Mouse (Mus musculus) left cerebral cortex, adult 8-10 months (tissue): ENCODE data around the gene Mthfs. TPM values are rescaled to one million over a fixed set of nuclear protein-coding genes. Genes with fewer than 3 reads are reported as not detected.
"Not testable (repeated sequence)": the region's sequence is repeated elsewhere in the genome, so short reads cannot be mapped to it uniquely, and the experiment has no call there.

Experiments
- DNase-seq, 2 experiments: peaks; one replicate each; pipeline ENCODE4 v3.0.0; 2022; ENCODE audit warnings: low spot score in 2 of 2
- total RNA-seq, 4 experiments: library from RNA; stranded (reverse); gene quantifications; 2 replicates each; pipeline ENCODE4 v1.2.4; 2022

Gene Mthfs
- 10 to 100 TPM; 29.1 to 49.2 (median 42.0) TPM for total RNA-seq

DNA sequence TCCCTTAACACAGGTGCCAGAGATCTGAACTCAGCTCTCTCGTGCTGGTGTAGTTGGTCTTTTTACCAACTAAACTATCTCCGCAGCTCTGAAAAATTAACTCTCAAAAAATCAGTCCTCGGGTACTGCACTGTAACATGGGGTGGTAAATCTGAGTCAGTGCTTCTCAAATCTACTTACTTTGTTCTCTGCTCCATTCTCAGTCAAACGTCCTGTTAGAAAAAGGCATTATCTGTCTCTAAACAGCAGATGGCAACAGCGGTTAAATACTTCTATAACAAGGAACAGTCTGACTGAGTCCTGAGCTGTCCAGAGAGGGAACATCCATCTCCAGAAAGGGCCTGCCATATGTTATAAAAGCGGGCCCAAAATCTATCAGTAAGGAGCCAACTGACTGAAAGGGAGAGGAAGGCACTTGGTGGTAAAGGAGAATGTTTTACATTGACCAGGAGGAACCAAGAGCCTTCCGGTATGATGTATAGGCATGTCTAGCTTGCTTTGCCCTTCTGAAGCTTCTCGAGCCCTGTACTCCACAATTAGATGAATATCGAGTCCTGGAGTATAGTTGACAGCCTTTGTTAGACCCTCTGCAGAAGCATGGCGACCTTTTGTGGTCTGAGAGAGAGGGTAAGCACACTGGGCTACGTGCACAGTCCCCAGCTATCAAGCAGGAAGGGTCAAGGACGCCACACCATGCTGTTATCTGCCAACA lies at the start of gene Mthfs:
TSS of gene Mthfs (plus strand) at position 324 of the 712 bp plus-strand sequence.
- not testable (repeated sequence) for DNase-seq

DNA sequence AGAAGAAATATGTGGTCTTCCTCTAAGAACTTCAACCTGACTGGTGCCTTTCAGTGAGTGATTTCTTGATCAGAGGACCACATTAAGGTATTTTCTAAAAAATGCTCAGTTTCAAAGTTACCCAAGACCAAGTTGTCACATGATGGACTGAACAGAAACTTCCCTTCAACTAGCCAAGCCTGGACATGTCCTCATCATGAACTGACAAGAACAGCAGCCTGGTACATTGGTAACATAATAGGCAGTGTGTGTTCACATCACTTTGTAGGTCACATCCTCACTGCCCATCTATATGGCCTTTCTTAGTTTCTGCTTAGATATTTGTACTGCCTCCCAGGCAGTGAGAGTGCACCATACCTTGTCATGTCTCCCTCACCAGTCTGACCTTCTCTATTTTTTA lies 37.9 kb upstream of the Mthfs start:
- not testable (repeated sequence) for DNase-seq

DNA sequence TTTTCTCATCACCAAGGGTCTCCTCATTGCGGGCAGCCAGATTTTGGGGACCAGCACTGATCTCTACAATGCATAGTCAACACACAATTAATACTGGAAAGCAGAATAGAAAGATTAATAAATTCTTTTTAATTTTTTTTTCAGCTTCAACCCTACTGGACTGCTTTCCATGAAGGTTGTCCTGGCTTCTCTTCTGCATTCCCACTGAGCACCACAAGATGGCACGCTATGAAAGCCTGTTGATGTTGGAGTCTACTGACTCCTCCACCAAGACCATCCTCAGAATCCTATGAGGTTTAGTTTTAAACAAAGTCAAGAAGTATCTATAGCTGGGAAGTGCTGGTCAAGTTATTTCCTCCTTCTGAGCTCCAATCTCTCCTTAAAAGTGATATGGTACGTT lies 31.6 kb upstream of the Mthfs start:
- DNase-seq: peak; percentile 24 to 74

DNA sequence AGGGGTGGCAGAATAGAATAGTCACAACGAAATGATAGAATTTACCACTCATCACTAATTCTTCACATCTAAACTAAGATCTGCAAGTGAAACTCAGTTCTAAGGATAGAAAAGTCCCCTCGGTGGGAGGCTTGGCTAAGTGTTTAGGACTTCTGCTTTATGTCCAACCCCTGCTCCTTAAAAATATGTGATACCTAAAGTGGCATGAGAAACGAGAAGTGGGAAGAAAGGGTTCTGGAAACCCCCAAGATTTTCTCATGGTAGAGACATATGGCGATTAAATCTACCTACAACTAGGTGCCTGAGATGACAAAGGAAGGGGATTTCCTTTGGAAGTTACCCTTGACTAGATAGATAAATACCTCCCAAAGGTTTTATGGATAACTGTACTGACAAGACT lies 31.0 kb upstream of the Mthfs start:
- DNase-seq: not testable (repeated sequence)

DNA sequence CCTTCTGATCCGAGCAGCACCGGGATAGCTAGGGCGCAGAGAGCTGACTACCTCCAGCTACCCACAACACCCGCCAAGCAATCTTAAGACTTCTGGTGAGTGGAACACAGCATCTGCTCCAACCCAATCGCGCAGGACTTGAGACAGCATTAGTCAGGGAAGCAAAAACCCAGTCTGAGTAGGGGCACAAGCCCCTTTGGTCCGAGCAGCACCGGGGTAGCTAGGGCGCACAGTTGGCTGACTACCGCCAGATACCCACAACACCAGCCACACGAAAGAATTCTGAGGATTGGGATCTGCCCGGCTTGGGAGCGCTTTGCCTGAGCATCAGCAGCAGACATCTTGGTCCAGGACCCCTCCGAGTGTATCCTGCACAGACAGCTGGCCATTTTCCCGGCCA lies 23.5 kb upstream of the Mthfs start:
- DNase-seq: not testable (repeated sequence)

DNA sequence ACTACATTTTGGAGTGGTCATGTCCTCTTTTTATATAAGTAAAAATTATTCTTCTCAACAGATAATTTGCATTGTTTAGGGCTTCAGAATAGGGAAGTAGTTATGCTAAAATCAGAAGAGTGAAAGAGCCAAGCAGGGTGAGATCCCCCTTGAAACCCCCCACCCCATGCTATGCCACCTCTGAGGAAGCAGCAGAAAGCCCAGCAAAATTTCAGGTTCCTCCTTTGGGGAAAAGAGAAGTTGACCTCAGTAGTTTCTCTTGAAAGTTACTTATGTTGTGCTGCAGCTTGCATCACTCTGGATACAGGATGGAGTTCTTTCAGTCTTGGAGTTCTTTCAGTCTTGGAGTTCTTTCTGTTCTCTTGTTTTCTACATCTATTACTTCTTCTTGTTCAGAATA lies 15.0 kb upstream of the Mthfs start:
- not testable (repeated sequence) for DNase-seq

DNA sequence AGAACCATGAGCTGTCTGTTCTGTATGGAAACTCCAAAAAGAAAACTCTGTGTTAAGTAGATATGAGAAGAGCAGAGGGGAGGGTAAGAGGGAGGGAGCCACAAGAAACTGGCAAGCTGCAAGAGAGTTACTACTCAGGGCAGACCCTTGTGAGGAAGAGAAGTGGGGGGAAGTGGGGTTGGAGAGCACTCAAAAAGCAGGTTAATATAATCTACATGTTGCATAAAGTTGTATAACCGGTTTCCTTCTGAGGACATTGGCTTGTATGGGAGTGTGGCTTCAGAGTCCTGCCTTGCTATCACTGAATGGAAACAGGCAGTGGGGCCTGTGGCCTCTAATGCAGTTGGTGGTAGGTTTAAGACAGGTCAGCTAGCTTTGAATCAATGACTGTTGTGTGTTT lies 13.0 kb upstream of the Mthfs start:
- DNase-seq: not testable (repeated sequence)

DNA sequence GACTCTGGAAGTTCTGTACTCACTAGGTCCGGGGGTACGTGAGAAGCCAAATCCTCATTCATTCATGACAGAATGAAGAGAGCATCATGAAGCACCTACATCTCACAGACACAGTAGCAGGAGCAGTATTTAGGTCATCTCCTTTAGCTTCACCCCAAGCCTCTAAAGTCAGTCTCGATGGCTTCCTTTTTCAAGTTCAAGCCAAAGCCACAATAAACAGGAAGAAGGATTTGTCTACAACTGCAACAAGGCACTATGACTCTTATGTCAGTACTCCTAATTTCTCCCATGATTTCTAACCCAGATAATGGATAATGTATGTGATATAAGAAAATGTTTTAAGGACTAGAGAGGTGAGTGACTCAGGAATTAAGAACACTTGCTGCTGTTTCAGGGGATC lies 12.1 kb upstream of the Mthfs start:
- DNase-seq: not testable (repeated sequence)

DNA sequence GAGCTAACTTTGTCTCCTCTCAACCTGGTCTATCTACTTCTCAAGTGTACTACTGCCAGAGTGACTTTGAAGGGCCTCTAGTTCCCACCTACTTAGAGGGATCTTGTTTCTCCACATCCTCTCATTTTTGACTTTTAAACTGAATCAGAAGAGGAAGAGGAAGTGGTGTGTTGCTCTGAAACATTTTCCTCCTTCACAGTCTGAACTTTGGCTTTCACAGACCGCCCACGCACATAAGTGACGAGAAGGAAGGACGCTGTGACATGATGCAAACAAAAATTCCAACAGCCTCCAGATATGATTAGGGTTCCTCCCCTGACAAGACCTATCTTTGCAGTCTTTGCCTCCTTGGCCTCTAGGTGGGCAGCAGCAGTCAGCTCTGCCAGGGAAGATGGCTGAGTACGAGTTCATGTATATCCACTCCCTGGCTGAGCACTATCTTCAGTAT lies 11.5 kb upstream of the Mthfs start, which contains the start of the genes Bcl2a1b and Gm29094:
TSS of gene Bcl2a1b (plus strand) at position 241 of the 448 bp plus-strand sequence.
TSS of gene Gm29094 (plus strand) at position 411 of the 448 bp plus-strand sequence.
- not testable (repeated sequence) for DNase-seq

DNA sequence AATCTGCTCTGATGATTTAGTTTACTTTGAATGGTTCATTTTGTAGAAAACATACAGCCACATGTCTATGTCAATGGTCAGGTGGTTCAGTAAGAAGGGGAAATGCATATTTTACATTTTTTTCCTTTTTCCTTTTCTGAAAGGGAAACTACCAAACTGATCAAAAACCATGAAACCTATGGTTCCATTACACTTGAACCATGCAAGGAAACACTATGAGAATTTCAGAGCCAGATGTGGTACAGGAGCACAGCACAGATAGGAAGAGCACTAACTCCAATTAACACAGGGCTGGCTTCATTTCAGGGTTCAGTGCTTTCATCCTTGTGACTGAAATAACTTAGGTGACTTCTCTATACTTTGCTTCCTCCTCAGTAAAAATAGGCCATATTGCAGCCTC lies 8.2 kb upstream of the Mthfs start:
- not testable (repeated sequence) for DNase-seq

DNA sequence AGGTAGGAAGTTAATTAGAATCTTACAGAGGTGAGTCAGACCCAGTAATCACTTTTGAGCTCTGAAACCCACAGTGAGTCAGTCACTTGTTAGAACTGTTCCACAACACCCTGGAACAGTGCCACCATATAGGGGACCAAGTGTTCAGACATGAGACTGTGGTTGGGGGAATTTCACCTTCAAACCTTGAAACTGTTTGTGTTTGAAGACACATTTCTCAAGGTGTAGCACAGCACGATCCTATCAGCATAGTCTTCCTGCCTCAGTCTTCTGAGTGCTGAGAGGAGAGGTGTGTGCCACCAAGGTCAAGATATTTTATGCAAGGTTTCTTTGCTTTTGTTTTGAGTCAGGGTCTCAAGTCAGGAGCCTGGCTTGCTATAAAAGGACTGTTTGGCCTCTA lies 1.5 kb upstream of the Mthfs start:
- not testable (repeated sequence) for DNase-seq

DNA sequence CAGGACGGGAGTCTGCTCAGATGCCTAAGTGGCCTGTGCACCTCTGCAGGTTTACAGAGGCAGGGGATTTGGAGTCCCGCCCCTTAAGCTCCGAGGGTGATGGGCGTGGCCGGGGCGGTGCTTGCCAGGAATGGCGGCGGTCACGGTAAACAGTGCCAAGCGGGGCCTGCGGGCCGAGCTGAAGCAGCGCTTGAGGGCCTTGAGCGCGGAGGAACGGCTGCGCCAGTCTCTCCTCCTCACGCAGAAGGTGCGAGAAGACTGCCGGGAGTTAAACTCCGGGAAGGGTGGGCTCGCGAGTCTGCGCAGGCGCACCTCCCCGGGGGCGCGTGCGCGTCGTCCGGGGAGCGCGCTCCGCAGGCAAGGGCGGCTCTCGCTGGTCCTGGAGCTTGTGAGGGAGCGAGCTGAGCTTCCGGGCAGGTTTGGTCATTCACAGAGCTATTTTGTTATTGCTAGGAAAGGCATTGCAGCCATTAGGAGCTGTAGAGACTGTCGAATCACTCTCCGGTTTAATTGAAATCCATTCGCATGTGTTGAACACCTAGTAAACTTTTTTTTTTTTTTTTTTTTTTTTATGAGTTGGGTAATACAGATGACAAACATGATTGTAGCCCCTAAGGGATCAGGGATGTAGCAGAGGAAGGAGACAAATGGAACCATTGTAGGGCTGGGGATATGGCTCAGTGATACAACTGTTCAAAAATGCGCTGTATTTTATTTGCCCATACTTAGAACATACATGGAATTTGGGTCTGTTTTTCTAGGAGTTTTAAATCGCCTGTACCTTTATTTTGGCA lies 786 bp downstream of the Mthfs start:
- DNase-seq: peak; percentile 95 to 96

DNA sequence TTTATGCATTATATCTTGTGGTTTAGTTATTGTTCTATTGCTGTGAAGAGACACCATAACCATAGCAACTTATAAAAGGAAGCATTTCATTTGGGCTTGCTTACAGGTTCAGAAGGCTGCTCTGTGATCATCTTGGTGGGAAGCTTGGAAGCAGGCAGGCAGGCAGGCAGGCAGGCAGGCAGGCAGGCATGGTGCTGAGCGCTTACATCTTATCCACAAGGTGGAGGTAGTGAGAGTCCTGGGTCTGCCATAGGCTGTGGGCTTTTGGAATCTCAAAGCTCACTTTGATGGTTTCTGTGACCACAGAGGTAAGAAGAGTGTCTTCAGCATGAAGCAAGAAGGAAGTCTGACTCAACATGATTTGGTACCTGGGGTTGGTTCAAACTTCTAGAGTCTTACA lies 2.0 kb downstream of the Mthfs start:
- not testable (repeated sequence) for DNase-seq

DNA sequence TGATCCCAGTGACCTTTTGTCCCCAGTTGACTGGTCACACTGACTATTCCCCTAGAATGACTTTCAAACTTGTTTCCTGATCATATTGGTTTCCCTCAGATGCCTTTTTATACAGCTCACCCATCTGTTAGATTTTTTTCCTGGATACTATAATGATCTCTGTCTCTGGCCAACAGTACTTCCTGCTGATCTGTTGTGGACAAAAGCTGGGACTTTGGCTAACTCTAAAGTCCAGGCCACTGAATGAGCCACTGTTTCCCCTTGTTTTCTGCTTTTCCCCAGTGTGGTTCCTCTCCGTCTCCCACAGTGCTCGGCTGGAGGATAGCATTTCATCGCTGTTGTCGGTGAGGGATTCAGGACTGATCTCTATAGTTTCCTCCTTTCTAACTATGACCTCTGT lies 7.7 kb downstream of the Mthfs start:
- not testable (repeated sequence) for DNase-seq

DNA sequence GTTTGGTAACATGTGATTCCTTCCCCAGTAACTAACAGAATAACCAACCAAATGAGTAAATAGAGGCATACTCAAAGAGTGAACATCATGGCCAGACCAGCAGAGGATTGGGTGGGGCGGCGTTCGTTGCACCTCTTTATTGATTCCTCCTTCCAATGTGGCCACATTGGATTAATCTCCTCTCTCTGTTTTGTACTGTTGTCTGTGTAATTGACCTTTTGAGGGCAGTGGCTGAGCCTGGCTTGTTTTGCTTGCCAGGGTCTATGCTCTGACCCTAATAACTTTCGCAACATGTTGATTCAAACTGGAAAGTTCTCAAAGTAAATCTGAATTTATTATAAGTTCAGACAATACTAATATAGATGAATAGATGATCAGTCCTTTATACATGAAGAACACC lies 9.2 kb downstream of the Mthfs start:
- DNase-seq: not testable (repeated sequence)

DNA sequence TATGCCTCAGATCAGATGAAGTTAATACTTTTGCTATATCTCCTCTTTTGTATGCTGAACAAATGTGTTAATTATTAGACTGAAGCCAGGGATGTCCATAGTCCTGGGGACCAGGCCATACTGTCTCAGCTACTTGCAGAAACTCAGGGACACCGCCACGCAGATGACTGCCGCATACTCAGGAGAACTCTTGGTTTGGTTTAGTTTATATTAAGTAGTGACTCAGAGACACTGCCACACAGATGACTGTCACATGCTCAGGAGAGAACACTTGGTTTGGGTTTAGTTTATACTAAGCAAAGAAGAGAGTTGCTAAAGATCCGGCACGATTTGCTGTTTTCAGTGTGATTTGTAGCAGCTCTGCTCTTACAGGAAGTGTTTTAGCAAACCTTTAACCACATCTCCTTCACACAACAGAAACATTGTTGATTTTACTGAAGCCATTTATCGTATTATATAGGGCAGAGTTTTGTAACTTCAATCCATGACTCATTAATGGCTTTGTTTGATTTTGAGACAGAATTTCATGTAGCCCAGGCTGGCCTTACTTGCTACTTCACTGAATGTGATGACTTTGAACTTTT lies 10.3 kb downstream of the Mthfs start:
- DNase-seq: not testable (repeated sequence)

DNA sequence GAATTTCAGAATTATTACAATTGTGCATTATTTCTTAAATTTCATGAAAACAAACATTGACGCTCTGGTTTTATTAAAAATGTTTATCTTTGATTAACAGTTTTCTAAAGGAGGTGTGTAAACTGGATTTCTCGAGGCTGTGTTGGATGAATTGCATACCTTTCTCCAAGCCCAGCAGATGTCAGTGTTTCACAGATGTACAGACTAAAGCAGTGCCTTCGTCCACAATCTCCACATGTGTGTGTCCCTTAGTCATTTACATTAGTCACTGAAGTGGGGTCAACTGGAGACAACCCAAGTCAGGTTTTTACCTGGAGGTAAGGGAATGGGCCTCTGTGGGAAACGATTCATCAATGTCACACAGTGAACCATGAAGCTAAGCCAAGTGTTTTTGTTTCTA lies 15.6 kb downstream of the Mthfs start:
- DNase-seq: no peak

DNA sequence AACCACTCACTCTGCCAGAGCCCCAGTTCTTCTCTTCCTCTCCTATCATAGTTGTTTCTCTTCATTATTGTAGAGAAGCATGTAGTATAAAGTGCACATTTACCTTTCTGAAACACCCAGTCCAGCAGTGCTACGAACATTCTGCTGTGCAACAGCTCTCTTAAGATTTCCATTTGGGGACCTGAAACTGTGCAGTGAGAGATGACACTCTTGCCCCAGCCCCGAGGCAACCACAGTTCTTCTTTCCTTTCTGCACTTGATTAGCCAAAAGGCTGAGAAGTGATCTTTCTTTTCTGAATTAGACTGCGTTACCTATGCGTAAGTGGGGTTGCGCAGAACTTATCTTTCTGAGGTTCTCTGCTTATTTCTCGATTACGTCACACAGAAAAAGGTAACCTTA lies 17.6 kb downstream of the Mthfs start:
- DNase-seq: no peak

DNA sequence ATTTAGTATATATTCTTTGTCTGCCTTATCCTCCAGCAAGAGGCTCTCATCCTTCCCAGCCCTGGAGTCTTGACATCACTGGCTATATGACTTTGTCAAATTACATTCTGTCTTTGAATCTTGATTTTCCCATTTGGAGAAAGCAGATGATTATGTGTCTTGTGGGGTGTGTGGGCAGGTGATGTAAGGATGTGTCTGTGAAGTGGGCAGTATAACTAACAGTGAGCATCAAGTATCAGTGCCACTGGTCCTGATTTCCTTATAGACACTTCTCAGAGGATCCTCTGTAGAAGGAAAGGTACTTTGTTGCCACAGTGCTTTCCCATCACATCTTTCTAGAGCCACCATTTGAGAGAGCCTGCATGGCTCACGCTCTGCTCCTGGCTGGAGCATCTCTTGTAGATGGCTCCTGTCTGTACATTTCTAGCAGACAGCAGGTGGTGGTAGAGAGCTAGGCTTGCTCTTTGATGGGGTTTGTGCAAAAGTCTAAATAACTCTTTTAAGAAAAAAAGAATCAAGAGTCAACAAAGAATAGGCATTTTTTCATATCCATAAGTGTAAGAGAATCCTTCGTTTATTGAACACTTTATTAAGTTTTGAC lies 20.5 kb downstream of the Mthfs start:
- DNase-seq: peak; percentile 15 to 34

DNA sequence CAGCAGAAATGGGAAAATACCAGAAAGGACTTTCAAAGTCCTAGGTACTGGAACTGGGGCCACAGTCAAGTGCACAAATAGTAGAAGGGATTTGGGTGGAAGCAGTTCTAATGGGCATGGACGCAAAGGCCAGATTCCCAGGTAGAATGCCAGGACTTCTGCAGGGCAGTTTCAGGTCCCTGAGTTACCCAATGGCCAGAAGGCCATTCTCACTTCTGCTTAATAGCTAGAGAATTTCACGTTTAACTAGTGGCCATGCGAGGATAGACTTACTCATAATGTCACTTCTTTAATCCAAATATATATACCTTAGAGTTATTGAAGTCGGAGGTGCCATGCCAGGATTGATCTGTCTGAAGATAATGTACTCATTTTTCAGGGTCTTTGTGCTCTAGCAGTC lies 26.7 kb downstream of the Mthfs start:
- DNase-seq: not testable (repeated sequence)

DNA sequence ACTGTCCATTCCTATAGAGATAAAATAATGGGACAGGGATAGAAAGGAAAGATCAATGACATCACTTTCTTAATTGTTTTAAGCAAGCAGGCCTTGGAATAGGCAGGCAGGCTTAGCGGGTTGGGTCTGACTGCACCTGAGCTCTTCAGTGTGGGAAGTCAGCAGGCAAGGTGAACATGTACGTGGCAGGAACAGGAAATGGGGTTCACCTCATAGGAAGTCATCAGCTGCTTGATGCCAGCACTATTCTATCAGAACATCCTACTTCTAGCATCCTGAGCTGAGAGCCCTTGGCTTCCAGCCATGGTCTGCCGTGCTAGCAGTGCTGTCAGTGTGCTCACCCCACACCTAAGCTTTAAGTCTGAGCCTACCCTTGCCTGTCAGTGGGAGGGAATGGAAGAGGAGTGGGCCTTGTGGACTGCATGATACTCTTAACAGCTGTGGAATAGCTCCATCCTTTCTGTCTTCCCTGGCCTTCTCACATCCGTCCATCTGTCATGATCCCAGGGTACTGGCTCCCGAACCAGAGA lies 28.6 kb downstream of the Mthfs start:
- not testable (repeated sequence) for DNase-seq
